Mouse (Mus musculus): ENCODE results near the gene Gadd45b. TPM values are rescaled to one million over a fixed set of nuclear protein-coding genes. Genes with fewer than 3 reads are reported as not detected.
A peak's percentile ranks its signal among the peaks of the same experiment; 100 is the strongest.

The Gadd45b gene
- total RNA-seq, 2 experiments from 2014 or later, result 11.9 to 12.5 TPM

GRCm38 (mm10) chr10:80950314-80950713 lies 20.4 kb downstream of the Gadd45b start:
- intact Hi-C loops (cut with DNase I), result no loop called here
- DNase-seq (ENCODE audit: low spot score in 2 of 2), result no peak

GRCm38 (mm10) chr10:80951761-80952390 lies 22.0 kb downstream of the Gadd45b start:
- intact Hi-C loops (cut with DNase I), result no loop called here
- no peak for DNase-seq (ENCODE audit: low spot score in 2 of 2)

- intact Hi-C loops (cut with DNase I), result no loop called here
- DNase-seq (ENCODE audit: low spot score in 2 of 2), result no peak
These were observed 22.6 kb downstream of the Gadd45b start for GRCm38 (mm10) chr10:80952449-80952848.

- no peak for DNase-seq (ENCODE audit: low spot score in 2 of 2)
- intact Hi-C loops (cut with DNase I), result no loop called here
These were observed 24.5 kb downstream of the Gadd45b start for GRCm38 (mm10) chr10:80954415-80954814.

- intact Hi-C loops (cut with DNase I), result no loop called here
- DNase-seq (ENCODE audit: low spot score in 2 of 2), result no peak
These were observed 25.0 kb downstream of the Gadd45b start for GRCm38 (mm10) chr10:80954843-80955242.

- DNase-seq (ENCODE audit: low spot score in 2 of 2), result peak; percentile 62 to 66
- intact Hi-C loops (cut with DNase I), result no loop called here
These were observed 25.7 kb downstream of the Gadd45b start for GRCm38 (mm10) chr10:80955536-80955935.

GRCm38 (mm10) chr10:80956385-80956784 lies 26.5 kb downstream of the Gadd45b start:
- DNase-seq (ENCODE audit: low spot score in 2 of 2), result no peak
- intact Hi-C loops (cut with DNase I), result no loop called here

- DNase-seq (ENCODE audit: low spot score in 2 of 2), result no peak
- intact Hi-C loops (cut with DNase I), result no loop called here
These were observed 27.0 kb downstream of the Gadd45b start for GRCm38 (mm10) chr10:80956901-80957300.

- intact Hi-C loops (cut with DNase I), result no loop called here
- DNase-seq (ENCODE audit: low spot score in 2 of 2), result no peak
These were observed 27.9 kb downstream of the Gadd45b start for GRCm38 (mm10) chr10:80957791-80958190.

GRCm38 (mm10) chr10:80958979-80959637 lies 29.2 kb downstream of the Gadd45b start:
- intact Hi-C loops (cut with DNase I), result no loop called here
- no peak for DNase-seq (ENCODE audit: low spot score in 2 of 2)

- DNase-seq (ENCODE audit: low spot score in 2 of 2), result no peak
- intact Hi-C loops (cut with DNase I), result no loop called here
These were observed 31.0 kb downstream of the Gadd45b start for GRCm38 (mm10) chr10:80960551-80961508.

- no peak for DNase-seq (ENCODE audit: low spot score in 2 of 2)
- intact Hi-C loops (cut with DNase I), result no loop called here
These were observed 32.2 kb downstream of the Gadd45b start for GRCm38 (mm10) chr10:80962051-80962472.

GRCm38 (mm10) chr10:80962585-80962984 lies 32.7 kb downstream of the Gadd45b start:
- intact Hi-C loops (cut with DNase I), result no loop called here
- no peak for DNase-seq (ENCODE audit: low spot score in 2 of 2)

- DNase-seq (ENCODE audit: low spot score in 2 of 2), result no peak
- intact Hi-C loops (cut with DNase I), result no loop called here
These were observed 33.4 kb downstream of the Gadd45b start for GRCm38 (mm10) chr10:80963031-80963975.

GRCm38 (mm10) chr10:80966296-80966695 lies 36.4 kb downstream of the Gadd45b start:
- intact Hi-C loops (cut with DNase I), result no loop called here
- DNase-seq (ENCODE audit: low spot score in 2 of 2), result no peak

GRCm38 (mm10) chr10:80967101-80967656 lies 37.3 kb downstream of the Gadd45b start:
- DNase-seq (ENCODE audit: low spot score in 2 of 2), result no peak
- intact Hi-C loops (cut with DNase I), result no loop called here

- intact Hi-C loops (cut with DNase I), result no loop called here
- no peak for DNase-seq (ENCODE audit: low spot score in 2 of 2)
These were observed 38.2 kb downstream of the Gadd45b start for GRCm38 (mm10) chr10:80968106-80968505.

- DNase-seq (ENCODE audit: low spot score in 2 of 2), result no peak
- intact Hi-C loops (cut with DNase I), result no loop called here
These were observed 39.4 kb downstream of the Gadd45b start for GRCm38 (mm10) chr10:80969298-80969697.

- DNase-seq (ENCODE audit: low spot score in 2 of 2), result no peak
- intact Hi-C loops (cut with DNase I), result no loop called here
These were observed 40.3 kb downstream of the Gadd45b start for GRCm38 (mm10) chr10:80970159-80970558.

Measured in left cerebral cortex, postnatal 14 days (tissue).